Mouse (Mus musculus): Measurements from ENCODE around the gene Tusc2. TPM values are rescaled to one million over a fixed set of nuclear protein-coding genes. Genes with fewer than 3 reads are reported as not detected.
"Not testable (repeated sequence)": the region's sequence is repeated elsewhere in the genome, so short reads cannot be mapped to it uniquely, and the experiment has no call there.

The Tusc2 gene
- total RNA-seq, 2 experiments from 2014 or later: 18.7 to 20.9 TPM

DNA sequence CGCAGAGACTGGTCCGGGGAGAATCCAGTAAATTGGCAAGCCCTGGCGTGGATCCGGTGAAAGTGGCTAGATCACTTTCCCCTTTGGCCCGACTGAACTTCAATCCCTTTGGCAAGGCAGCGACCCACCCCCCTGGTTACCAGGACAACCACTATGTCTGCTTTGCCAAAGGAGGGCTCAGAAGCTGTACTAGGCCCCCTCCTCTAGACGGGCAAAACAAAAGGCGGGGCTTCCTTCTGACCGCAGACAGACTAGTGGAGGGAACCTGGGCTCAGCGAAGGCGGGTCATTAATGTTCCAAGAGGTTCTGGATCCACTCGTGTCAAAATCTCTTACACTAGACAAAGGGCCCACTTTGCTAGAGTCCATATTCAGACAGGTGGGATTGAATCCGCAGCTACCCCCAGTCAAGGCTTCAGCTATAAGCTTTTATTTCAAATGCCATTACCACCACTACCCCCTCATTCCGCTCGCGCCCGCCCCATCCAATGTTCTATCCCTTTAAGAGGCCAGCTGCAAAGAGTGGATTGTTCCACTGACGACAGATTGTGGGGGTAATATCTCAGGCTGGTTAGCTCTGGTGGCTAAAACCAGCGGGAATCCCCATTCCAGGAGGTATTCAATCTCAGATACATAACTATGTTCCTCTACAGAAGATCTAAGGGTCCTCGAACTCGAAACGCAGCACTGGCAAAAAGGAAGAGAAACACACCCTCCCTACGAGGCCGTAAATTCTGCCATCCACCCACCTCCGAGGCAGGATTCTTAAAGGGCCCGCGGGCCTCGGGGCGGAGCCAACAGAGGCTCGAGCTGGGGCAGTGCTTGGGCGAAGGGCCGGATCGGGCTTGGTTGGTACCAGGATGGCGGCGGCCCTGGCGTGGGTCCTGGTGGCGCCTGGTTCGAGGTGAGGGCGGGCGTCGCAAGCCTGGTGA lies 5.5 kb downstream of the Tusc2 start:
- peak; percentile 80 for DNase-seq

DNA sequence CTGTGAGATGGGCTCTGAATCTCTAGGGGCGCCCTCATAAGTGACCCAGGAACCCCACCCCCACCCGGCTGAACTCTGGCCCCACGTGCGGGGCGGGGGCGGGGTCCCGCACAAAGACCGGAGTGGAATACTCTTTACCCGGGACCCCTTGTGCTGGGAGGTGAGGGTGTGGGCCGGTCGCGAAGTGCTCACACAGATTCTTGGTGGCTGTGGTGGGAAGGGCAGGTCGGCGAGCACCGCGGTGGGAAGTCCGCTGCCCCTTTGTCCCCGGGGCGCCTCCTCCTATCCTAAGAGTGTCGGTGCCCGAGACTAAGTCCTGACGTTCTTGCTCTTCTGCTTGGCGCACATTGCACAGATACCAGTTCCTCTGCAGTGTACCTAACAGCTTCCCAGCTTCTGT lies 6.2 kb downstream of the Tusc2 start:
- DNase-seq: peak; percentile 37

DNA sequence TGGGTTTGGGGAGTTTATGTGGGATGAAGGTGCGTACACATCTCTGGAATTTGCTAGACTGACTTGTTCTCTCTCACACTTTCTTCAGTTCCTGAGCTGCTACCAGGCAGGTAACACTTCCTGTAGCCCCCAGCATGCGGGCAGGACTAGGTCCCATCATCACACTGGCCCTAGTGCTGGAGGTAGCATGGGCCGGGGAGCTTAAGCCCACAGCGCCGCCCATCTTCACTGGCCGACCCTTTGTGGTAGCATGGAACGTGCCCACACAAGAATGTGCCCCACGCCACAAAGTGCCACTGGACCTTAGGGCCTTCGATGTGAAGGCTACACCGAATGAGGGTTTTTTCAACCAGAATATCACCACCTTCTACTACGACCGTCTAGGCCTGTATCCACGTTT lies 7.0 kb downstream of the Tusc2 start:
- no peak for DNase-seq

DNA sequence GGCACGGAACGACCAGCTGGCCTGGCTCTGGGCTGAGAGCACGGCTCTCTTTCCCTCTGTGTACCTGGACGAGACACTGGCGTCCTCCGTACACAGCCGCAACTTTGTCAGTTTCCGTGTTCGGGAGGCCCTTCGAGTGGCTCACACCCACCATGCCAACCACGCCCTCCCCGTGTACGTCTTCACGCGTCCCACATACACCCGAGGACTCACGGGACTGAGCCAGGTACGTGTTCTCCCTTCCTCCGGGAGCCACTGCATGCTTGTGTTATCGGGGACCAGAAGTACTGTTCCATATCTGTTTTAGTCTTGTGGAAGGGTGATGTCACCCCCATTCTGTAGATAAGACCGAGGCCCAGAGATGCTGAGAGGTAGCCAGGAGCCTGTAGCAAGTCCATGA lies 7.8 kb downstream of the Tusc2 start:
- DNase-seq: no peak

DNA sequence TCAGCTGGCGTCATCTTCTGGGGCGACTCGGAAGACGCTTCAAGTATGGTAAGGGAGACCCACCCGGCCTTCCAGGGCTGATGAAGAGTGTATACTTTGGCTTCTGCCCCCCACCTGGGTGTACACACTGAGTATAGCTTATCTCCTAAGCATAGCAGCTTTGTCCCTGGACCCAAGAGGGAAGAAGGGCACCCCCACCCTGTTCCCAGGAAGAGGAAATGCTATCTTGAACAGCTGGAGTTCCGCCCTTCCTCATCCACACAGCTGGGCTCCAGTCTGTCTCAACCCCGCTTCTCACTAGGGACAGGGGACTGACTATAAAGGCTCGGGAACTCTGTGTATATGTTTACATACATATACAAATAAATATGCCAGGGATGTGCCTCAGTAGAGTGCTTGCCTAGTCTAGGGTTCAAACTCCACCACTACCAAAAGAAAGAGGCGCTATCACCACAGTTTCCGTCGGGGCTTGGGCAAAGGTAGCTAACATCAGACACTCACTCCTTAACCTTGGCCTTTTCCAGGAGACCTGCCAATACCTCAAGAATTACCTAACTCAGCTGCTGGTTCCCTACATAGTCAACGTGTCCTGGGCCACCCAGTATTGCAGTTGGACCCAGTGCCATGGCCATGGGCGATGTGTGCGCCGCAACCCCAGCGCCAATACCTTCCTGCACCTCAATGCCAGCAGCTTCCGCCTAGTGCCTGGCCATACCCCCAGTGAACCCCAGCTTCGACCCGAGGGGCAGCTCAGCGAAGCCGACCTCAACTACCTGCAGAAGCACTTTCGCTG lies 8.7 kb downstream of the Tusc2 start:
- DNase-seq: no peak

DNA sequence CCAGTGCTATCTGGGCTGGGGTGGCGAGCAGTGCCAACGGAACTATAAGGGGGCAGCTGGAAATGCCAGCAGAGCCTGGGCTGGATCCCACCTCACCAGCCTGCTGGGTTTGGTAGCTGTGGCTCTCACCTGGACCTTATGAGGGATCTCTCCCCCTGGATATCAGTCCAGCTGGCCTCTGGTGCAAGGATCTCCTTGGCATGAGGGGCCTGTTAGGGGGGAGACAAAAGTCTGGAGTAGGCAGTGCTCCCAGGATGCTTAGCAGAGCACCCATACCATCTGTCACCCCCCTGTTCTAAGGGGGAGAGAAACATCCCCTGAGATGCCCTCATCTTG lies 9.2 kb downstream of the Tusc2 start:
- DNase-seq: no peak

DNA sequence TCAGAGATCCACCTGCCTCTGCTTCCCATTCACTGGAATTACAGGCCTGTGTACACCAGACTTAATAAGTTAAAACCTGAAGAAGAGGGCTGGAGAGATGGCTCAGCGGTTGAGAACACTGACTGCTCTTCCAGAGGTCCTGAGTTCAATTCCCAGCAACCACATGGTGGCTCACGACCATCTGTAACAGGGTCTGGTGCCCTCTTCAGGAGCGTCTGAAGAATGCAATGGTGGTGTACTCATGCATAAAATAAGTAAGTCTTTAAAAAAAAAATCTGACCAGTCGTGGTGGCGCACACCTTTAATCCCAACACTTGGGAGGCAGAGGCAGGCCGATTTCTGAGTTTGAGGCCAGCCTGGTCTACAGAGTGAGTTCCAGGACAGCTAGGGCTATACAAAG lies 10.7 kb downstream of the Tusc2 start:
- DNase-seq: not testable (repeated sequence)

DNA sequence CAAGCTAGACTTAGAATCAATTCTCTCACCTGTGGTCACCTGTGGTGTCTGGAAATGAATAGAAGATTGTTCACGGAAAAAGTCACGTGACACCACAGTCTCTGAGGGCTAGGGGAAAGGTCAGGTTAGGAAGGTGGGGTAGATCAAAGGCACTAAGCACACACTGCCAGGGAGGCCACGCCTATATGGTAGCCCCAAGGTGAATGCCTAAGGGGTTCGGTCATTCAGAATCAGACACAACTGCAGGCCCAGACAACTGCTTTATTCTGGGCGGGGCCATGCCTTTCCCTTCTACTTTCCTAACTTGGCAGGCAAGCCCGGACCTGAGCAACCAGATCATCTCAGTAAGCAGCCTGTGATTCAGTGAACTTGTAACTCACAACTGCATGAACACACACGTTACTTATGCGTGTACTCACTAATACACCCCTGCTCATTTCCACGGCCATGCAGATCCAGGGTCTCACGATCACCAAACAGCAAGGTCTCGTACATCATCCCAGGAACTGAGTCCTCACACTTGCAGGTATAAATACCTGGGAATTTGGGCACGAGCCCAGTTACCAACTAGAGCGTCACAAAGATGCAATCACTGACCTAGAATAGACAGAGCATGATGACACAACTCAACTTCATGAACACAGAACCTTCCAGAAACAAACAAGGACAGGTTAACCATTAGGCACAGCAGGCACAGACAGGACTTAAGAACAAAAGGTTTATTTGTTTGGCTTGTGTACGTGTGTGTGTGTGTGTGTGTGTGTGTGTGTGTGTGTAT lies 12.7 kb downstream of the Tusc2 start:
- DNase-seq: no peak

DNA sequence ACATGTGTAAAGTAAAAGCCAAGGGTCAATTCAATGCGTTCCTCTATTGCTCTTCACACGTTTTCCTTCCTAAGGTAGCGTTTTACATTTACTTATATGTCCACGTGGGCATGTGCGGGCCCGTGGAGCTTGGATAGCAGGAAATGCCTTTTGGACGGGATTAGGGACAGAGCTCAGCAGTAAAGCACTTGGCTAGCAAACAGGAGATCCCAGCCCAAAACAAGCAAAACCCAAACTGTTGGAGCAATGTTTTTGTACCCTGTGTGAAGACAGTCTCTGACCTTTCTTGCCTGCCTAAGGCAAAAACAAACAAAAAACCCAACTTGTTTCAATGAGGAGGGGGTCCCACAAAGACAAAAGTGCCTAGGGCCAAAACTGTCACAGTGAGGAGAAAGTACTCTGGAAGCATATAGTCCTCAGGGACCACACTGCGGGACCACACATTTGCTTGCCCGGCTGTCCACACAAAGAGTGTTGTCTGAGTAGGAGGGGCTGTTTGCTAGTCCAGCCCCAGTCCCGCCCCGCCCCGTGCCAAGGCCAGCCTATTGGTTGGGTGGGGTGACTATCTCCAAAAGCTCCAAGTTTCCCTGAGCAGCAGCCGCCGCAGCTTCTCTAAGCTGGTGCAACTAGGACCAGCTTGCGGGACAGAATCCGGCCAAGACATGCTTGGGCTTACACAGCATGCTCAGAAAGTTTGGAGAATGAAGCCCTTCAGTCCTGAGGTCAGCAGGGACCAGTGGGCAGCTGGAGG lies 13.5 kb downstream of the Tusc2 start, which contains the start of gene Hyal1:
Hyal1 (plus strand) TSS at position 571 of the 751 bp plus-strand sequence.
- DNase-seq: peak; percentile 86

DNA sequence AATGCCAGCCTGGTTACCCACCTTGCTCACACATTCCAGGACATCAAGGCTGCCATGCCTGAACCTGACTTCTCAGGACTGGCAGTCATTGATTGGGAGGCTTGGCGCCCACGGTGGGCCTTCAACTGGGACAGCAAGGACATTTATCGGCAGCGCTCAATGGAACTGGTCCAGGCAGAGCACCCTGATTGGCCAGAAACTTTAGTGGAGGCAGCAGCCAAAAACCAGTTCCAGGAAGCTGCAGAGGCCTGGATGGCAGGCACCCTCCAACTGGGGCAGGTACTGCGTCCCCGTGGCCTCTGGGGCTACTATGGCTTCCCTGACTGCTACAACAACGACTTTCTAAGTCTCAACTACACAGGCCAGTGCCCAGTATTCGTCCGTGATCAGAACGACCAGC lies 14.8 kb downstream of the Tusc2 start:
- no peak for DNase-seq

DNA sequence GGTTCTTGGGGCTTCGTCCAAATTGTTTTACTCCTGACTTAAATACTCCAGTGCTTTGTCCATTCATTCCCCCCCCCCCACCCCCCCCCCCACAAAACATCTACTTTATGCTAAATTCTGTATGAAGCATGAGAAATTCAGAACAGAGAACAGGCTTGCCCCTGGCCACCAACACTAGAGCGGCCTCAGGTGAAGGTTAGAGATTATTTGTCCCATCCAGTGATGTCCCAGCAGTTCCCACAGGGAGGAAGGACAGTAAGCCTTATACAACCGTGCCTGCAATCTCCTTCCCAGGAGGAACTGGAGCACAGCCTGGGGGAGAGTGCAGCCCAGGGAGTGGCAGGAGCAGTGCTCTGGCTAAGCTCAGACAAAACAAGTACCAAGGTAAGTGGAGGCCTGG lies 15.5 kb downstream of the Tusc2 start, which contains the start of gene Naa80:
Naa80 (plus strand) TSS at position 301 of the 400 bp plus-strand sequence.
- DNase-seq: no peak

DNA sequence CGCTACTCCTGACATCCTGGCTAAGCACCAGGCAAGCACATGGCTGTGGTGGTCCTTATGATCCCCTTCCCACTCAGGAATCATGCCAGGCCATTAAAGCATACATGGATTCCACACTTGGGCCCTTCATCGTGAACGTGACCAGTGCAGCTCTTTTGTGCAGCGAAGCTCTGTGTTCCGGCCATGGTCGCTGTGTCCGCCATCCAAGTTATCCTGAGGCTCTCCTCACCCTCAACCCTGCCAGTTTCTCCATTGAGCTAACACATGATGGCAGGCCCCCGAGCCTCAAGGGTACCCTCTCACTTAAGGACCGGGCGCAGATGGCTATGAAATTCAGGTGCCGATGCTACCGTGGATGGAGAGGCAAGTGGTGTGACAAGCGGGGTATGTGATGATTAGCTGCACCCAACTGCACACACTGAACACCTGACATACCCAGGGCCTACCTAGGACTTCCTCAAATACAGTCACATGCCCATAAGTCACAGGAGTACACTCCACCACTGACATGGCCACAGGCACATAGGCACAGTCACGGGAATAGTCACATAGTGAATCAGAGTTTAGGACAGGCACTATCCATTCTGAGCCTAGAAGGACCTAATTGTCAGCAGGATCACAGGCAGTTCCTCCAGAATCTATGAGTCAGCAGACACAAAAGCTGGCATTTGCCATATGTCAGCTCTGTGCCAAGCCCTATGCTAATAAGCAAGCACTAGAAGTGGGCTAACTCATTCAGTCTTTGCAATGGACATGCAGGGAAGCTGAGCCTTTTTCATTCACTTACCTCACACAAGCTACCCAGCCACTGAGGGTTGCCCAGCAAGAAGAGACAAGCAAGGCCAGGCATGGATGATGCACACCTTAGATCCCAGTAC lies 16.2 kb downstream of the Tusc2 start:
- no peak for DNase-seq

DNA sequence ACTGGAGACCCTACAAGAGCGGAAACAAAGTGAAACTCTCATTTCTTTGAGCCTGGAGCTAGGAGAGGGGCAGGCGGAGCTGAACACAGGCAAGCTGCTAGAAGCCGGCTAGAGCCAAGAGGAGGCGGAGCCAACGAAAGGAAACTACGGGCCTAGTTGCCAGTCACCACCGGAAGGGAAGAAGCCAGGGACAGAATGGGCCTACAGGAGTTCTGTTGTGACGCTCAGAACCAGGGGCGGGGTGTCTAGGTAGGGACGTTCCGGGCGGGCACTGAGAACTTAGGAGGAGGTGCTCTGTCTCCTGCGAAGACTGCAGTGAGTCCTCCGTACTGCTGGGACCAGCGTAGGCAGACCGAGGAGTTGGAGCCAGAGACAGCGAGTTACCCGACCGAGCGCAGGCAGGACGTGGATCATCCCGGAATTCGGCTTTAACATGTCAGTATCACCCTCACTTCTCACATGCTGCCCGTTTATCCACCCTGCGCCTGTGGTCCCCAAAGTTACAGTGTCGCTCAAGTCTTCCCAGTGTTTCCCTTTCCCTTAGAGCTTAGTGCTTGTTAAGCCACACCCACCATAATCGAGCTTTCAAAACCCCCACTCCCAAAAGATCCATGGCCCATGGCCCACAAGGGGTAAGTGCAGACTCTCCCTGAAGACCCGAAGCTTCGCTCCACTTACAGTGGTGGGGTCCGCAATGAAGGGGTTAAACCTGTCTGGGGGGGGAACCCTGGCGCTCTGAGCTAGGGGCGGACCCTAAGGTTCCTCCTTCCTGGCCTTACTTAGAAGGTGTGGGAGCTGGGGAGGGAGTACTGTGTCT lies 17.7 kb downstream of the Tusc2 start, which contains the start of gene Hyal3:
Hyal3 (plus strand) TSS at position 318 of the 817 bp plus-strand sequence.
- peak; percentile 83 for DNase-seq

DNA sequence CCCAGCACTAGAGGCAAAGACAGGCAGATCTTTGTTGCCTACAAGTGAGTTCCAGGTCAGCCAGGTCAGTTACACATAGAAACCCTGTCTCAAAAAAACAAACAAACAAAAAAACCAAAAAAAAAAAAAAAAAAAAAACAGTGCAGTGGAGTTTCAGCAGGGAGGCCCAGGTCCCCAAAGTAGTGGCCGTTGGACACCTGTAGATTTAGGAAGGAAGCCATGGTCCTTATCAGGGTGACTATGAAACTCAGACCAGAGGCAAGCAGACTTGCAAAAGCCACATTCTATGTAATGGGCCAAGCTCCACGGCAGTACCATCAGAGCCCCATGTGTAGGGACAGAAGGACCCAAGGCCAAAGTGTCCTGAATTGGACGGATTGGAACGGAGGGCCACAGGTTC lies 18.5 kb downstream of the Tusc2 start:
- DNase-seq: no peak

DNA sequence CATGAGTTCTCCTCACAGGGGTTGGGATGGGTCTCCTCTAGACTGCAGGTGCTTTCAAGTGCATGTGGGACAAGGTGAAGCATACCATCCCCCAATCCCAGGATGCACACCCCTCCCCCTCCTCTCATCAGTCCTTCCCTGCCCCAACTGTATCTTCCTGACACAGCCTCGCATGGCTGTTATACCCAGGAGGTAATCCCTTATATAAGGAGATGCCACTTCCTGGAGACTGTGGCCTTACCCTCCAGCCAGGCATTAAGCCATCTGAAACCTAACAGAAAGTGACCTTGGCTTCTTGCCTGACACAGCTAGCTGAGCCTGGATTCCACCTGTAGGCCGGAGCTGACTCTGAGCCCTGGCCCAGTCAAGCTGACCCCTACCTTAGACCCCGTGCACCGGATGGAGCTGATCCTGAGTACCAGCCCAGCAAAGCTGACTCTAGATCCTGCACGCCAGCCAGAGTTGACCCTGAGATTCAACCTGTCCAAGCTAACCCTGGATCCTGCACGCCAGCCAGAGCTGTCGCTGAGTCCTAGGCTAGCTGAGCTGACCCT lies 19.5 kb downstream of the Tusc2 start:
- no peak for DNase-seq

DNA sequence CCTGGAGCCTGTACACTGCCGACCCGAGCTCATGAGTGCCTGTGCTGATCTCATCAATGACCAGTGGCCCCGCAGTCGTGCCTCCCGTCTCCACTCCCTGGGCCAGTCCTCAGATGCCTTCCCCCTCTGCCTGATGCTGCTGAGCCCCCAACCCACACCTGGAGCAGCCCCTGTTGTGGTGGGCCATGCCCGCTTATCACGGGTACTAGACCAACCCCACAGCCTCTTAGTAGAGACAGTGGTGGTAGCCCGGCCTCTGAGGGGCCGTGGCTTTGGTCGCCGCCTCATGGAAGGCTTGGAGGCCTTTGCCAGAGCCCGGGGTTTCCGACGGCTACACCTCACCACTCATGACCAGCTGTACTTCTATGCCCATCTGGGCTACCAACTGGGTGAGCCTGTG lies 20.1 kb downstream of the Tusc2 start:
- no peak for DNase-seq

DNA sequence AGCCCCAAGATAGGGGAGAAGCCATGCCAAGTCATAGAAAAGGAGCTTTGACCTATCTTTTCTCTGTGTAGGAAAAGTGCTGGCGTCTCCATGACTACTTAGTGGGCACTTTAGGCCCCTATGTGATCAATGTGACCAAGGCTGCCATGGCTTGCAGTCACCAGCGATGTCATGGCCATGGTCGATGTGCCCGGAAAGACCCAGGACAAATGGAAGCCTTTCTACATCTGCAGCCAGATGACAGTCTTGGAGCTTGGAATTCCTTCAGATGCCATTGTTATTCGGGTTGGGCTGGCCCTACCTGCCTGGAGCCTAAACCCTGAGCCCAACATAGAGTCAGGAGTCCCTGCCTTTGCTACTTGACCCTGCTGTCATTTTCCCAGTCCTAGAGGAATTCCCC lies 23.4 kb downstream of the Tusc2 start:
- DNase-seq: no peak

DNA sequence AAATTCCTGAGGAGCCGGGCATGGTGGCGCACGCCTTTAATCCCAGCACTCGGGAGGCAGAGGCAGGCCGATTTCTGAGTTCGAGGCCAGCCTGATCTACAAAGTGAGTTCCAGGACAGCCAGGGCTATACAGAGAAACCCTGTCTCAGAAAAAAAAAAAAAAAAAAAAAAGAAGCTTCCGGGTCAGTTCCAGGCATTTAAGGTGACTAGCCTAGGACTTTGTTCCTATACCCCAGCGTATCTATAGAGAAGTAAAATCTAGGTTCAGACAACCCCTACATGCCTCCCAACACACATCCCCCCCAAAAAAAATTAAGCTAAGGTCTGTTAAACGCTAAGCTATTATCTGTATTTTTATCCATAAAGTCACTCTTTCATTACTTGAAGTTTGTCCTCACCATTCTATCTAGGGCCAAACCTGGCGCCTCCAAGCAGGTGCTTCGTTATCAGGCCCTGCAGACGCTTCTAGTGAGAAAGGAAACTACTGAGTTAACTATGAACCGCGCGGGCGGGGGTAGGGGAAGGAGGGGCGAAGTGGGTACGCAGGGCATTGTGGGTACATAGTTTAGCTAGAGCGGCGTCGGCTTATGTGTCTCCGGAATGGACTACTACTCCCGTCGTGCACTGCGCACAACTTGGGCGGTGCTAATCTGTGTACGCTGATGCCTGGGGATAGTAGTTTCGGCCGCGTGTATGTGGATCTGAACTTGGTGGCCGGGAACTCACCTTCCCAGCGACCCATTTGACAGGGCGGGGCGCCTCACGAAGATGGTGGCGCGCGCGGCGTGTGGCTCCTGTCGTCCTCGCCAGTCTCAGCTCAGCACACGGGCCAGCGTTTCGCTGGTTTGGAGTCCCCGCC lies 24.1 kb downstream of the Tusc2 start, which contains the start of gene Ifrd2:
Ifrd2 (plus strand) TSS at position 669 of the 859 bp plus-strand sequence.
- DNase-seq: peak; percentile 91
